Mouse (Mus musculus) E14TG2a.4 (cell line): ENCODE measurements around the gene Gm37240.
"Not testable (repeated sequence)": the region's sequence is repeated elsewhere in the genome, so short reads cannot be mapped to it uniquely, and the experiment has no call there.

Source experiments
- H3K27me3 ChIP-seq: 2 replicates; pipeline ENCODE4 v1.6.1; 2014; ENCODE audit warnings: low read length, control low read depth; ENCODE audit not compliant: insufficient read depth
- H3K36me3 ChIP-seq: 2 replicates; pipeline ENCODE4 v1.6.1; 2014; ENCODE audit warnings: low read length, control low read depth; ENCODE audit not compliant: insufficient read depth
- H3K4me1 ChIP-seq: replicated peaks from 2 replicates; pipeline ENCODE4 v1.6.1; 2014; ENCODE audit warnings: low read depth, low read length, control low read depth
- H3K4me3 ChIP-seq: replicated peaks from 2 replicates; pipeline ENCODE4 v1.5.1; 2014; ENCODE audit warnings: mild to moderate bottlenecking, low read length
- H3K9me3 ChIP-seq: 2 replicates; pipeline ENCODE4 v1.6.1; 2014; ENCODE audit warnings: low read length, control low read depth
- CTCF ChIP-seq: conservative IDR thresholded peaks from 2 replicates; pipeline ENCODE4 v1.5.1; 2014; ENCODE audit warnings: low read length
- NANOG ChIP-seq: IDR thresholded peaks from 2 replicates; pipeline ENCODE4 v1.6.1; 2014; ENCODE audit warnings: borderline replicate concordance, low read length, mixed read lengths
- POU5F1 ChIP-seq: IDR thresholded peaks from 2 replicates; pipeline ENCODE4 v1.6.1; 2014; ENCODE audit warnings: low read length, borderline replicate concordance

Gm37240 gene

GRCm38 (mm10) chr3:84664686-84665085 is 1222.6 kb downstream of the Gm37240 start:
- no peak for TF ChIP-seq POU5F1
- TF ChIP-seq NANOG: no peak
- peak; percentile 22; the same call in 1 of the 2 replicates for TF ChIP-seq CTCF
- Histone ChIP-seq H3K4me3 (peak overlapping the region; percentile 41; the same call in 1 of the 2 replicates), H3K9me3 (no peaks in the 10 kb centered on the region), H3K36me3 (peaks cover 12% of the 10 kb centered on the region), H3K4me1 (peaks cover 59% of the 10 kb centered on the region), H3K27me3 (peaks cover 12% of the 10 kb centered on the region)

- H3K4me3 ChIP-seq: 0 out of 2 replicates have a peak overlapping the region, but pooled peaks have one; percentile 41
- peaks cover 12% of the 10 kb centered on the region for H3K36me3 ChIP-seq
- peaks cover 12% of the 10 kb centered on the region for H3K27me3 ChIP-seq
- H3K4me1 ChIP-seq: peaks cover 59% of the 10 kb centered on the region
- peaks cover under 1% of the 10 kb centered on the region; the same call in 1 of the 2 replicates for H3K9me3 ChIP-seq
- TF ChIP-seq POU5F1: no peak
- TF ChIP-seq NANOG: no peak
- no peak for TF ChIP-seq CTCF
These were observed 1223.5 kb downstream of the Gm37240 start for GRCm38 (mm10) chr3:84663858-84664257.

- TF ChIP-seq CTCF: no peak
- TF ChIP-seq NANOG: no peak
- TF ChIP-seq POU5F1: no peak
- peaks cover 59% of the 10 kb centered on the region for H3K4me1 ChIP-seq
- H3K36me3 ChIP-seq: peaks cover 18% of the 10 kb centered on the region
- H3K4me3 ChIP-seq: no peak overlapping the region
- peaks cover 9% of the 10 kb centered on the region for H3K9me3 ChIP-seq
- peaks cover 12% of the 10 kb centered on the region for H3K27me3 ChIP-seq
These were observed 1224.2 kb downstream of the Gm37240 start for GRCm38 (mm10) chr3:84663079-84663478.

GRCm38 (mm10) chr3:84660380-84660779 is 1226.9 kb downstream of the Gm37240 start:
- no peaks in the 10 kb centered on the region for H3K27me3 ChIP-seq
- peaks cover 18% of the 10 kb centered on the region for H3K36me3 ChIP-seq
- H3K4me3 ChIP-seq: no peak overlapping the region
- H3K4me1 ChIP-seq: peaks cover 59% of the 10 kb centered on the region
- TF ChIP-seq POU5F1 (no peak), NANOG (no peak), CTCF (no peak)
- peaks cover 9% of the 10 kb centered on the region for H3K9me3 ChIP-seq

GRCm38 (mm10) chr3:84658872-84659271 is 1228.4 kb downstream of the Gm37240 start:
- H3K36me3 ChIP-seq: peaks cover 18% of the 10 kb centered on the region
- H3K4me3 ChIP-seq: no peak overlapping the region
- no peak for TF ChIP-seq POU5F1
- peak; percentile 22; the same call in 1 of the 2 replicates for TF ChIP-seq CTCF
- H3K4me1 ChIP-seq: peaks cover 57% of the 10 kb centered on the region
- peaks cover 9% of the 10 kb centered on the region for H3K9me3 ChIP-seq
- no peaks in the 10 kb centered on the region for H3K27me3 ChIP-seq

- no peaks in the 10 kb centered on the region for H3K27me3 ChIP-seq
- H3K9me3 ChIP-seq: peaks cover 9% of the 10 kb centered on the region
- peaks cover 59% of the 10 kb centered on the region for H3K4me1 ChIP-seq
- TF ChIP-seq CTCF (no peak), NANOG (no peak), POU5F1 (no peak)
- peaks cover 18% of the 10 kb centered on the region for H3K36me3 ChIP-seq
- H3K4me3 ChIP-seq: no peak overlapping the region
These were observed 1229.3 kb downstream of the Gm37240 start for GRCm38 (mm10) chr3:84658017-84658416.

GRCm38 (mm10) chr3:84657240-84657639 is 1230.1 kb downstream of the Gm37240 start:
- TF ChIP-seq NANOG: no peak
- TF ChIP-seq POU5F1: no peak
- TF ChIP-seq CTCF: no peak
- peak overlapping the region; percentile 8; the same call in 1 of the 2 replicates for H3K4me3 ChIP-seq

GRCm38 (mm10) chr3:84655785-84656150 is 1231.5 kb downstream of the Gm37240 start:
- Histone ChIP-seq H3K4me1 (peaks cover 50% of the 10 kb centered on the region), H3K4me3 (peak overlapping the region; percentile 59)
- not testable (repeated sequence) for H3K36me3 ChIP-seq, H3K9me3 ChIP-seq, H3K27me3 ChIP-seq

More at GRCm38 (mm10) chr3:84657240-84657639, 1230.1 kb downstream of the Gm37240 start:
- Histone ChIP-seq H3K36me3 (peaks cover 18% of the 10 kb centered on the region), H3K9me3 (peaks cover 9% of the 10 kb centered on the region), H3K4me1 (peaks cover 59% of the 10 kb centered on the region), H3K27me3 (no peaks in the 10 kb centered on the region)
